Mouse (Mus musculus) CH12.LX (cell line): ENCODE measurements at regions not wholly inside any gene's neighbourhood (a gene's known extent, or its start where the extent isn't known, plus 50 kb on each side); places are given as distances from the start of the nearest gene placed in this dataset.

Experiments
- DNase-seq: peaks from one replicate; pipeline ENCODE4 v3.0.0-alpha.2; 2013; ENCODE audit errors: extremely low read depth
- H3K27ac ChIP-seq: 2 replicates; pipeline ENCODE4 v1.5.1; 2012; ENCODE audit warnings: low read depth, mild to moderate bottlenecking, control low read depth, moderate library complexity; ENCODE audit not compliant: insufficient read depth
- H3K27me3 ChIP-seq: replicated peaks from 2 replicates; pipeline ENCODE3; 2012; ENCODE audit warnings: inconsistent platforms
- H3K36me3 ChIP-seq, 2 experiments: replicated peaks in 1 of 2; 2 replicates each; pipeline versions ENCODE3 to v1.6.1; 2012; ENCODE audit warnings: inconsistent platforms in 1 of 2, low read length in 1 of 2, mild to moderate bottlenecking in 1 of 2, mixed read lengths in 1 of 2, moderate library complexity in 1 of 2; ENCODE audit not compliant: control insufficient read depth in 1 of 2, insufficient read depth in 1 of 2
- H3K4me1 ChIP-seq, 2 experiments: 2 replicates each; pipeline ENCODE4 v1.6.1; 2012; ENCODE audit warnings: inconsistent platforms in 1 of 2, moderate library complexity in 1 of 2; ENCODE audit not compliant: insufficient read depth in 2 of 2, control insufficient read depth in 1 of 2
- H3K4me2 ChIP-seq: 2 replicates; pipeline ENCODE4 v1.6.1; 2012; ENCODE audit warnings: low read depth, mild to moderate bottlenecking, control low read depth; ENCODE audit not compliant: poor library complexity, insufficient read depth, severe bottlenecking
- H3K4me3 ChIP-seq, 3 experiments: fragments of 150-350 bp in 1 of 3; sonication (generic) in 1 of 3; replicated peaks in 1 of 3; 2 replicates each; pipeline versions ENCODE3 to v1.5.1; 2011 to 2012; ENCODE audit warnings: low read depth in 2 of 3, low read length in 2 of 3, mild to moderate bottlenecking in 2 of 3, moderate library complexity in 2 of 3, control low read depth in 1 of 3, improper control_type of control experiment in 1 of 3, inconsistent platforms in 1 of 3, mixed read lengths in 1 of 3; ENCODE audit not compliant: poor library complexity in 1 of 3
- H3K79me2 ChIP-seq: replicated peaks from 2 replicates; pipeline ENCODE4 v1.6.1; 2012; ENCODE audit warnings: mild to moderate bottlenecking, moderate library complexity; ENCODE audit not compliant: control insufficient read depth, poor library complexity, insufficient read depth, severe bottlenecking; ENCODE audit errors: extremely low read depth
- H3K9ac ChIP-seq: 2 replicates; pipeline ENCODE4 v1.6.1; 2012; ENCODE audit warnings: low read depth, mild to moderate bottlenecking, control low read depth, moderate library complexity; ENCODE audit not compliant: insufficient read depth
- H3K9me3 ChIP-seq: replicated peaks from 2 replicates; pipeline ENCODE3; 2012; ENCODE audit warnings: low read length, inconsistent platforms, mixed read lengths
- BHLHE40 ChIP-seq: IDR thresholded peaks from 2 replicates; pipeline ENCODE4 v1.6.1; 2011; ENCODE audit warnings: mild to moderate bottlenecking, low read depth, low read length, improper control_type of control experiment
- ELF1 ChIP-seq: IDR thresholded peaks from 2 replicates; pipeline ENCODE4 v1.6.1; 2014; ENCODE audit warnings: low read depth, mild to moderate bottlenecking, inconsistent platforms, low read length, improper control_type of control experiment
- GABPA ChIP-seq: IDR thresholded peaks from 2 replicates; pipeline ENCODE4 v1.6.1; 2012; ENCODE audit warnings: low read depth, low read length, improper control_type of control experiment, inconsistent platforms; ENCODE audit not compliant: insufficient replicate concordance
- HCFC1 ChIP-seq: IDR thresholded peaks from 2 replicates; pipeline ENCODE4 v1.6.1; 2012; ENCODE audit warnings: low read depth, mild to moderate bottlenecking, inconsistent platforms, low read length, improper control_type of control experiment
- JUN ChIP-seq: IDR thresholded peaks from 2 replicates; pipeline ENCODE4 v1.6.1; 2011; ENCODE audit warnings: low read depth, mild to moderate bottlenecking, low read length, improper control_type of control experiment, moderate library complexity; ENCODE audit not compliant: insufficient read depth
- JUND ChIP-seq: conservative IDR thresholded peaks from 2 replicates; pipeline ENCODE4 v1.6.1; 2011; ENCODE audit warnings: low read depth, low read length, improper control_type of control experiment
- KAT2A ChIP-seq: IDR thresholded peaks from 2 replicates; pipeline ENCODE4 v1.6.1; 2012; ENCODE audit warnings: low read length, improper control_type of control experiment, inconsistent platforms; ENCODE audit not compliant: insufficient replicate concordance
- MEF2A ChIP-seq: IDR thresholded peaks from 2 replicates; pipeline ENCODE4 v1.6.1; 2014; ENCODE audit warnings: low read depth, mild to moderate bottlenecking, inconsistent platforms, low read length, improper control_type of control experiment, borderline replicate concordance
- MXI1 ChIP-seq: IDR thresholded peaks from 2 replicates; pipeline ENCODE4 v1.6.1; 2011; ENCODE audit warnings: mild to moderate bottlenecking, low read depth, low read length, improper control_type of control experiment
- PAX5 ChIP-seq: IDR thresholded peaks from 2 replicates; pipeline ENCODE4 v1.6.1; 2012; ENCODE audit warnings: low read length, inconsistent platforms, mixed read lengths
- RAD21 ChIP-seq: IDR thresholded peaks from 2 replicates; pipeline ENCODE4 v1.6.1; 2011; ENCODE audit warnings: low read depth, mild to moderate bottlenecking, low read length, improper control_type of control experiment, moderate library complexity
- RCOR1 ChIP-seq: conservative IDR thresholded peaks from 2 replicates; pipeline ENCODE4 v1.6.1; 2012; ENCODE audit warnings: low read depth, mild to moderate bottlenecking, inconsistent platforms, low read length, improper control_type of control experiment
- SIN3A ChIP-seq: IDR thresholded peaks from 2 replicates; pipeline ENCODE4 v1.6.1; 2012; ENCODE audit warnings: low read length, improper control_type of control experiment, inconsistent platforms
- SMC3 ChIP-seq: IDR thresholded peaks from 2 replicates; pipeline ENCODE4 v1.6.1; 2011; ENCODE audit warnings: low read depth, low read length, improper control_type of control experiment
- TBP ChIP-seq: conservative IDR thresholded peaks from 2 replicates; pipeline ENCODE4 v1.6.1; 2011; ENCODE audit warnings: low read depth, low read length, improper control_type of control experiment
- TCF12 ChIP-seq: IDR thresholded peaks from 2 replicates; pipeline ENCODE4 v1.6.1; 2014; ENCODE audit warnings: low read depth, mild to moderate bottlenecking, inconsistent platforms, low read length, improper control_type of control experiment
- UBTF ChIP-seq: IDR thresholded peaks from 2 replicates; pipeline ENCODE4 v1.6.1; 2012; ENCODE audit warnings: low read depth, mild to moderate bottlenecking, inconsistent platforms, low read length, improper control_type of control experiment, moderate library complexity
- USF1 ChIP-seq: IDR thresholded peaks from 2 replicates; pipeline ENCODE4 v1.6.1; 2014; ENCODE audit warnings: low read depth, mild to moderate bottlenecking, inconsistent platforms, low read length, improper control_type of control experiment
- USF2 ChIP-seq: conservative IDR thresholded peaks from 2 replicates; pipeline ENCODE4 v1.6.1; 2011; ENCODE audit warnings: low read depth, low read length, improper control_type of control experiment
- ZC3H11A ChIP-seq: IDR thresholded peaks from 2 replicates; pipeline ENCODE4 v1.6.1; 2012; ENCODE audit warnings: low read depth, mild to moderate bottlenecking, inconsistent platforms, low read length, improper control_type of control experiment
- ZNF384 ChIP-seq: IDR thresholded peaks from 2 replicates; pipeline ENCODE4 v1.6.1; 2012; ENCODE audit warnings: low read depth, low read length, improper control_type of control experiment, inconsistent platforms
- dilution Hi-C: fragments of 300-500 bp; cut with MboI; formaldehyde crosslinking; loops from 2 replicates; pipeline ENCODE4 v1.14.3; 2020; ENCODE audit warnings: low sequenced_read_pairs; ENCODE audit not compliant: extremely low pct_unique_long_range_greater_than_20kb, extremely low pct_ligation_motif_present
- in situ Hi-C: fragments of 300-500 bp; cut with MboI; formaldehyde crosslinking; loops from 3 replicates; pipeline ENCODE4 v1.14.3; 2019; ENCODE audit warnings: low sequenced_read_pairs, low pct_ligation_motif_present, low pct_unique_long_range_greater_than_20kb, mixed read lengths

DNA sequence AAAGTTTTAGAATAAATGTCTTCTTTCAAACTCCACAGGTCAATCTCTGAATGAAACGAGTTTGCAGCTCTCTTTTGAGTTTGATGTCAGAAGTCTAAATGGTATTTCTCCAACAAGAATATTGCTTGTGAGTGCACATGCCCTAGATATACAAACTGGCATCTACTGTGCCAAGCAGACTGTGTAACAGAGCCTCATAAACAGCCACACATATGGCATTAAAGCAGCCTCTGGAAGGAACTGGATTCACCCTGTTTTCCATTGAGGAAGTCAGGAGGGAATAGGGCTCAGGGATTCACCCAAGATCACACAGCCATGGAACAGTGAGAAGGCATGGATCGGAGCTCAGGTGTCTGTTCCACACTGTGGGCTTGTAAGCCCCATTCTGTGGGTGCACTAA lies 149.2 kb upstream of the Kdm8 start:
- H3K4me1 ChIP-seq = no peaks in the 10 kb centered on the region
- no peak for DNase-seq
- H3K36me3 ChIP-seq = no peaks in the 10 kb centered on the region
- no peaks in the 10 kb centered on the region for H3K9me3 ChIP-seq
- in situ Hi-C loops = no loop called here
- peaks cover 77% of the 10 kb centered on the region for H3K27me3 ChIP-seq
- no peaks in the 10 kb centered on the region for H3K79me2 ChIP-seq
- TF ChIP-seq RCOR1 = no peak
- TF ChIP-seq TBP = no peak
- no peak for TF ChIP-seq USF2
- TF ChIP-seq PAX5 = no peak
- TF ChIP-seq MXI1 = no peak
- no peak for TF ChIP-seq RAD21
- TF ChIP-seq GABPA = no peak
- no peak for TF ChIP-seq SMC3
- no peak for TF ChIP-seq SIN3A
- TF ChIP-seq MEF2A = no peak
- no peak for TF ChIP-seq KAT2A
- no peak for TF ChIP-seq USF1
- TF ChIP-seq BHLHE40 = no peak
- no peak for TF ChIP-seq JUN
- TF ChIP-seq TCF12 = no peak
- no peak for TF ChIP-seq ZNF384
- no peak for TF ChIP-seq JUND
- H3K4me3 ChIP-seq = no peak overlapping the region
- H3K9ac ChIP-seq = no peak overlapping the region
- no peak overlapping the region for H3K4me2 ChIP-seq
- H3K27ac ChIP-seq = no peak overlapping the region
- dilution Hi-C loops = no loop called here

DNA sequence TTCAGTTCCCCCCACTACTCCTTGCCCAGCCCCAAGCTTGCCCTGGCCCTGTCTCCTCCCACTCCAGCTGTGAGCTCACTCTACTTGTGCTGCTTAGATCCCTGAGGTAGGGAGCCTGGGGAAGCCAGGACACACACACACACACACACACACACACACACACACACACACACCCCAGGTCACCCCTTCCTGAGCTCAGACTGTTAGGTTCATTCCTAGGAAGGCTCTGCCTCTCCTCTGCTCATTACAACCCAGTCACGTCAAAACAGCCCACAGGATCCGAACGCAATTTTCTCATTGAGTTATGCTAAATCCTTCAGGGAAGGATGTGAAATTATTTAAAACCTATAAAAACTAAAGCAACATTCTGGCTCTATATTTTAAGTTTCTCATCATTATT lies 136.0 kb upstream of the Kdm8 start:
- H3K27ac ChIP-seq = no peak overlapping the region
- in situ Hi-C loops (no loop called here), dilution Hi-C loops (no loop called here)
- peaks cover 87% of the 10 kb centered on the region for H3K27me3 ChIP-seq
- TF ChIP-seq TCF12 (no peak), ZC3H11A (no peak), UBTF (no peak), USF2 (no peak), ELF1 (no peak), HCFC1 (no peak), GABPA (no peak), USF1 (no peak)
- H3K9me3 ChIP-seq = no peaks in the 10 kb centered on the region
- H3K4me2 ChIP-seq = no peak overlapping the region
- no peak overlapping the region for H3K4me3 ChIP-seq
- no peaks in the 10 kb centered on the region for H3K79me2 ChIP-seq
- H3K36me3 ChIP-seq = no peaks in the 10 kb centered on the region
- no peak for DNase-seq
- H3K4me1 ChIP-seq = no peaks in the 10 kb centered on the region
- no peak overlapping the region for H3K9ac ChIP-seq
